Mouse (Mus musculus) midbrain, embryonic 11.5 days (tissue): ENCODE results near the gene N4bp2l2. TPM values are rescaled to one million over a fixed set of nuclear protein-coding genes. Genes with fewer than 3 reads are reported as not detected.
"Not testable (repeated sequence)": the region's sequence is repeated elsewhere in the genome, so short reads cannot be mapped to it uniquely, and the experiment has no call there.

ENCODE experiments used
- ATAC-seq: fragments of 200-750 bp; cut with Nextera tagmentation; 2 replicates; pipeline ENCODE4 v1.8.0; 2017; ENCODE audit warnings: moderate TSS enrichment, moderate library complexity; ENCODE audit not compliant: low FRiP score
- DNase-seq: peaks from one replicate; pipeline ENCODE4 v3.0.0; 2015; ENCODE audit warnings: low spot score; ENCODE audit errors: missing footprints
- H3K27ac ChIP-seq: fragments of 300-500 bp; sonication (generic); 2 replicates; pipeline ENCODE4 v1.5.1; 2014; ENCODE audit warnings: low read depth, low read length
- H3K27me3 ChIP-seq: fragments of 300-500 bp; sonication (generic); 2 replicates; pipeline ENCODE4 v1.6.1; 2014; ENCODE audit warnings: mild to moderate bottlenecking, low read length, moderate library complexity, mixed read lengths; ENCODE audit not compliant: control insufficient read depth, insufficient read depth
- H3K36me3 ChIP-seq: fragments of 300-500 bp; sonication (generic); 2 replicates; pipeline ENCODE4 v1.6.1; 2014; ENCODE audit warnings: mild to moderate bottlenecking, low read length, moderate library complexity, mixed read lengths; ENCODE audit not compliant: control insufficient read depth, insufficient read depth
- H3K4me1 ChIP-seq: fragments of 300-500 bp; sonication (generic); 2 replicates; pipeline ENCODE4 v1.6.1; 2014; ENCODE audit warnings: low read length; ENCODE audit not compliant: control insufficient read depth, insufficient read depth
- H3K4me2 ChIP-seq: fragments of 300-500 bp; sonication (generic); 2 replicates; pipeline ENCODE4 v1.6.1; 2014; ENCODE audit warnings: mild to moderate bottlenecking, moderate library complexity
- H3K4me3 ChIP-seq: fragments of 300-500 bp; sonication (generic); 2 replicates; pipeline ENCODE4 v1.5.1; 2014; ENCODE audit warnings: low read depth, low read length
- H3K9ac ChIP-seq: fragments of 300-500 bp; sonication (generic); 2 replicates; pipeline ENCODE4 v1.6.1; 2014; ENCODE audit warnings: low read length
- H3K9me3 ChIP-seq: fragments of 300-500 bp; sonication (generic); 2 replicates; pipeline ENCODE4 v1.6.1; 2016; ENCODE audit warnings: low read length; ENCODE audit not compliant: control insufficient read depth
- WGBS: fragments of 180-500 bp; shearing (Covaris S2); extraction: QIAGEN DNeasy Blood & Tissue Kit; methylation state at CpG from one replicate; pipeline ENCODE4 v1.1.7; 2014; 5-methylcytosine and 5-hydroxymethylcytosine counted together
- polyA plus RNA-seq: library from polyadenylated mRNA; unstranded; fragments of >200 nt; fragmentation: Nextera tagmentation; extraction: Ambion mirVana; gene quantifications from 2 replicates; pipeline ENCODE4 v1.2.1, GENCODE M21; 2014

Gene N4bp2l2
- polyA plus RNA-seq: 40.5 and 42.1 TPM in 2 replicates

DNA sequence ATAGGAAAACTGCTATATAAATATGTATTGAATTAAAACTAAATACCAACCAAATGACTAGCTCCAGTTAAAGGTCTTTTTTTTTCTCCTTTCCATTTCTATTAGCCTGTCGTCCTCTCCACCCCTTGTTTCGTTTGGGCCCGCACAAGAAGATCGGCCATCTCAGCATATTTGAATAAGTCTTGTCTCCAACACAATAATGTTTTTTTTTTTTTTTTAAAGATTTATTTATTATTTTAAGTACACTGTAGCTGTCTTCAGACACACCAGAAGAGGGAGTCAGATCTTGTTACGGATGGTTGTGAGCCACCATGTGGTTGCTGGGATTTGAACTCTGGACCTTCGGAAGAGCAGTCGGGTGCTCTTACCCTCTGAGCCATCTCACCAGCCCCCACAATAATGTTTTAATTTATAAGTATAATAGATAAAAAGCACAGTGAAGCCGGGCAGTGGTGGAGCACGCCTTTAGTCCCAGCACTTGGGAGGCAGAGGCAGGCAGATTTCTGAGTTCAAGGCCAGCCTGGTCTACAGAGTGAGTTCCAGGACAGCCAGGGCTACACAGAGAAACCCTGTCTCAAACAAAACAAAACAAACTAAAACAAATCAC is at the start of gene N4bp2l2:
Gene N4bp2l2, minus strand, starts transcription at position 51 of the 607 bp plus-strand sequence.
- peak within 1 kb of the TSS; percentile 78 for H3K27ac ChIP-seq
- ATAC-seq, H3K9me3 ChIP-seq, H3K36me3 ChIP-seq, H3K27me3 ChIP-seq, H3K4me1 ChIP-seq, DNase-seq: not testable (repeated sequence)
- H3K9ac ChIP-seq: peak within 1 kb of the TSS; percentile 83
- WGBS: 92% methylated on average over 8 of the region's 9 CpGs
- peak within 1 kb of the TSS; percentile 76 for H3K4me2 ChIP-seq
- peak within 1 kb of the TSS; percentile 92 for H3K4me3 ChIP-seq

DNA sequence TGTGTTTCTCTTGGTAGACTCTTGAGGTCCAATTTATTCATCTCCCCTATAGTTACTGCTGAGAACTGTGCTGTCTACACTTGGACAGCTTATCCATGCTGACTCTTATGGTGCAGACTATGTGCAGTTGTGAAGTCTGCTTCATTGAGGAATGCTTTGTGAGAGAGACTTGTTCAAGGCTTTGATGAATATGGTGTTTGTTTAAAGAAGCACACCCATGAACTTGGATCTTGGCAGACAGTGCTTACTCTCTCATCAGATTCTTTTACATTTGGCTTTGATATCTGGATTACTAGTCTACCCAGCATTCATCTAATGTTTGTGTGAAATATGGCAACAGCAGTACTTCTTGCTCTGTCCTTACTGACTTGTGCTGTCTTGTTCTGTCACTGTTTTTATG is 47.4 kb upstream of the N4bp2l2 start:
- Histone ChIP-seq H3K27me3 (no peaks in the 10 kb centered on the region), H3K4me2 (no peak overlapping the region), H3K4me3 (no peak overlapping the region), H3K4me1 (no peaks in the 10 kb centered on the region), H3K9me3 (no peaks in the 10 kb centered on the region), H3K36me3 (no peaks in the 10 kb centered on the region), H3K27ac (no peak overlapping the region), H3K9ac (no peak overlapping the region)
- no peak for ATAC-seq
- no peak for DNase-seq

GRCm38 (mm10) chr5:150711503-150711902 is 45.5 kb upstream of the N4bp2l2 start:
- no peak for DNase-seq
- 97% methylated on average over 4 of the region's 4 CpGs for WGBS
- H3K4me2 ChIP-seq: no peak overlapping the region

DNA sequence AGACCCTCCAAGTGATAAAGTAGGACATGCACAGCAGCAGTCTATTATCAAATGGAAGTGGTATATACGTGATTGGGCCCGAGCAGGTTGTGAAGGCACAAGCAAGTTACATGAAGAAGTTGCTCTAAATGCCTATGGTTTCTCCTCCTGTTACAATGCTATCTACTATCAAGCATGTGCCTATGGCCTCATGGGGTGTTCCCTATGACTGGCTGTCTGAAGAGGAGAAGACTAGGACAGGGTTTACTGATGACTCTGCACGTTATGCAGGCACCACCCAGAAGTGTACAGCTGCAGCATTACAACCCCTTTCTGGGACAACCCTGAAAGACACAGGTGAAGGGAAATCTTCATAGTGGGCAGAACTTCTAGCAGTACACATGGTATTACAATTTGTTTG is 41.2 kb upstream of the N4bp2l2 start:
- 97% methylated on average over 3 of the region's 3 CpGs for WGBS
- not testable (repeated sequence) for H3K9ac ChIP-seq, H3K27me3 ChIP-seq, ATAC-seq, H3K36me3 ChIP-seq, DNase-seq, H3K4me2 ChIP-seq, H3K9me3 ChIP-seq, H3K4me3 ChIP-seq, H3K27ac ChIP-seq, H3K4me1 ChIP-seq

More at GRCm38 (mm10) chr5:150711503-150711902, 45.5 kb upstream of the N4bp2l2 start:
- Histone ChIP-seq H3K4me3 (no peak overlapping the region), H3K4me1 (no peaks in the 10 kb centered on the region), H3K27ac (no peak overlapping the region), H3K9me3 (no peaks in the 10 kb centered on the region), H3K9ac (no peak overlapping the region), H3K27me3 (no peaks in the 10 kb centered on the region), H3K36me3 (no peaks in the 10 kb centered on the region)
- no peak for ATAC-seq

GRCm38 (mm10) chr5:150706651-150707050 is 40.7 kb upstream of the N4bp2l2 start:
- ATAC-seq, H3K4me2 ChIP-seq, H3K4me1 ChIP-seq, H3K36me3 ChIP-seq, H3K27ac ChIP-seq, H3K4me3 ChIP-seq, H3K27me3 ChIP-seq, H3K9ac ChIP-seq, H3K9me3 ChIP-seq: not testable (repeated sequence)
- 83% methylated on average over 1 of the region's 1 CpGs for WGBS
- DNase-seq: peak; percentile 60

GRCm38 (mm10) chr5:150702714-150703113 is 36.7 kb upstream of the N4bp2l2 start:
- Histone ChIP-seq H3K9ac (no peak overlapping the region), H3K4me3 (no peak overlapping the region), H3K27me3 (no peaks in the 10 kb centered on the region), H3K4me2 (no peak overlapping the region), H3K27ac (no peak overlapping the region), H3K9me3 (no peaks in the 10 kb centered on the region), H3K36me3 (peaks cover 2% of the 10 kb centered on the region; the same call in 1 of the 2 replicates), H3K4me1 (no peaks in the 10 kb centered on the region)
- ATAC-seq: no peak
- DNase-seq: peak; percentile 56
- 78% methylated on average over 2 of the region's 2 CpGs for WGBS

- H3K4me3 ChIP-seq: no peak overlapping the region
- no peak overlapping the region for H3K9ac ChIP-seq
- H3K9me3 ChIP-seq: no peaks in the 10 kb centered on the region; the same call in 1 of the 2 replicates
- no peak overlapping the region for H3K27ac ChIP-seq
- no peaks in the 10 kb centered on the region for H3K27me3 ChIP-seq
- H3K36me3 ChIP-seq: peaks cover 7% of the 10 kb centered on the region; the same call in 1 of the 2 replicates
- DNase-seq (peak; percentile 81), ATAC-seq (no peak)
- WGBS: 91% methylated on average over 2 of the region's 2 CpGs
- no peaks in the 10 kb centered on the region; the same call in 1 of the 2 replicates for H3K4me1 ChIP-seq
- H3K4me2 ChIP-seq: no peak overlapping the region
Observed at GRCm38 (mm10) chr5:150693277-150693676, 27.3 kb upstream of the N4bp2l2 start.

DNA sequence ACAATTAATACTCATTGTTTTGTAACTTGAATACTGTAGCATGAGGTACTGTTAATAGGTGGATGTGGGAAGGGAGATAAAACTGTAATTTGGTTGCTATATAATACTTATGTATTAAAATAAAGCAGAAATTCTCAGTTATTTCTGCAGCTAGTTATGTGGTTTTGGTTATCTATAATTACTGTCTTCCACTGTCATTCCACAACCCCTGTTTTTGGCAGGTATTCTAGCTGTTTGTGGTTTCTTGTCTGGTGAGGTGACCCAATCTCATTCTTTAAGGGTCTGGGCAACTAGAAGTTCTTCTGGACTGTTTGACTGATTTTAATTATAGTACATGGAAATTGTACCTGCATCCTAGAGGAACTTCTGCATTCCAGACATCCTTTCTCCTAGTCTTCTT is 24.7 kb upstream of the N4bp2l2 start:
- DNase-seq (peak; percentile 8), ATAC-seq (no peak)
- H3K4me3 ChIP-seq: no peak overlapping the region
- H3K36me3 ChIP-seq: peaks cover 5% of the 10 kb centered on the region; the same call in 1 of the 2 replicates
- no peak overlapping the region for H3K27ac ChIP-seq
- H3K27me3 ChIP-seq: no peaks in the 10 kb centered on the region
- H3K4me2 ChIP-seq: no peak overlapping the region
- H3K9me3 ChIP-seq: no peaks in the 10 kb centered on the region; the same call in 1 of the 2 replicates
- no peak overlapping the region for H3K9ac ChIP-seq
- no peaks in the 10 kb centered on the region; the same call in 1 of the 2 replicates for H3K4me1 ChIP-seq

DNA sequence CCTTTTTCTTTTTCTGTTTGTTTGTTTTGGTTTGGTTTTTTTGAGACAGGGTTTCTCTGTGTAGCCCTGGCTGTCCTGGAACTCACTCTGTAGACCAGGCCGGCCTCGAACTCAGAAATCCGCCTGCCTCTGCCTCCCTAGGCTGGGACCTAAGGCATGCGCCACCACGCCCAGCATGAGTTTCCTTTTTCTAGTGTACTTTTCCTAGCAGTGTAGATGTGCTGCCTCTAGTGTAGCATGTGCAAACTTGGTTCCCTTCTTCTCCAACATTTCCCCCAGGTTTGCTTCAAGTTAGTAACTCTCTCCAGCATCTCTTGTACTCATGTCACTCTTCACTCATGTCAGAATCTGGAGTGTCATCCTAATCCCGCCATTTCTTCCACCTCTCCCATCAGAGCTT is 16.9 kb upstream of the N4bp2l2 start:
- 91% methylated on average over 6 of the region's 6 CpGs for WGBS
- H3K9ac ChIP-seq, ATAC-seq, H3K36me3 ChIP-seq, H3K4me3 ChIP-seq, H3K27me3 ChIP-seq, H3K9me3 ChIP-seq, H3K4me1 ChIP-seq, H3K27ac ChIP-seq, DNase-seq, H3K4me2 ChIP-seq: not testable (repeated sequence)
